In the genomic region with DNA sequence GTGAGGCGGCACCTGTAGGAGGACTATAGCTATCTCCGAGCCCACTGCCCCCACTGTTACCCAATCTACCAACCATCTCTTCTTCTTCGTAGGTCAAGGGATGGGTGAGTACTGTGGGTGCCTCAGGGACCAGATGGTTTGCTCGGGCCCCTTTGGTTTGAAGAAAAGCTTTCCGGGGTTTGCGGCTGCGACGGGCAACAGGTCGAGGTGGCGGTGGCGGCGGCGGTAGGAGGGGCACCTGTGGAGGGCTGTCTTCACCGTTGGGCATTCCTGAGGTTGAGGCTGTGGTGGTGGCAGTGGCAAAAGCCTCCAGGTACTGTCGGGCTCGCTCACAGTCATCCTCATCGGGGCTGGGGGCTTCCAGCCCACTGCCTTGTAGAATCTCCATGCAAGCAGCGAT, we compare ENCODE assay signal across 28 mouse cellular contexts. TPM values are rescaled to one million over a fixed set of nuclear protein-coding genes. Genes with fewer than 3 reads are reported as not detected.
DNase-seq lines count a peak whose midpoint lies in the region; TF ChIP-seq lines count a peak whose summit lies in the region.
"Had no signal": no experiment of that assay in that cellular context is flagged by ENCODE, and none has a peak within 500 bp of the region (broad histone marks: within the 10 kb centered on the region; RNA-seq: fewer than 3 reads in every experiment).

No protein-coding gene starts in this region.

- H3K4me3 ChIP-seq in ES-Bruce4 (ENCODE audit: low read depth, low read length), result peak overlapping the region; percentile 27; the same call in 1 of the 2 replicates
- H3K4me3 ChIP-seq: embryonic facial prominence, embryonic 13.5 days; embryonic facial prominence, embryonic 15.5 days; erythroblast, embryonic 14.5 days; forebrain, embryonic 10.5 days; forebrain, embryonic 12.5 days had no signal

- intact Hi-C loops in heart, postnatal 14 days (cut with DNase I), result no loop called here

- TF ChIP-seq CTCF in ES-Bruce4 (IDR thresholded peaks at IDR 0.05; ENCODE audit: low read depth, low read length), result no peak

- H3K36me3 ChIP-seq in ES-Bruce4 (ENCODE audit: control insufficient read depth, insufficient read depth, low read length, poor library complexity, severe bottlenecking), result no peaks in the 10 kb centered on the region; the same call in 1 of the 2 replicates
- H3K36me3 ChIP-seq: forebrain, embryonic 12.5 days had no signal

- H3K27me3 ChIP-seq in ES-Bruce4 (ENCODE audit: control insufficient read depth, insufficient read depth, low read length, poor library complexity, severe bottlenecking), result no peaks in the 10 kb centered on the region
- H3K27me3 ChIP-seq: embryonic facial prominence, embryonic 13.5 days; embryonic facial prominence, embryonic 15.5 days; forebrain, embryonic 12.5 days; Patski had no signal

- peaks cover 21% of the 10 kb centered on the region for H3K4me1 ChIP-seq in ES-Bruce4 (ENCODE audit: control insufficient read depth, insufficient read depth, low read length)

- H3K9me3 ChIP-seq in ES-Bruce4 (replicated peaks; ENCODE audit: control insufficient read depth, insufficient read depth, low read length, poor library complexity, severe bottlenecking), result no peaks in the 10 kb centered on the region
- H3K9me3 ChIP-seq: embryonic facial prominence, embryonic 13.5 days; embryonic facial prominence, embryonic 15.5 days; forebrain, embryonic 10.5 days; forebrain, embryonic 12.5 days; G1E had no signal

- no peak overlapping the region for H3K27ac ChIP-seq in ES-Bruce4 (ENCODE audit: insufficient read depth, low read length)
- H3K27ac ChIP-seq: embryonic facial prominence, embryonic 13.5 days; embryonic facial prominence, embryonic 15.5 days; forebrain, embryonic 10.5 days; forebrain, embryonic 12.5 days had no signal

- DNase-seq in heart, adult 11 months, result peak; percentile 93
- DNase-seq in heart, postnatal 14 days, result no peak
- peak; percentile 29 for DNase-seq in CD4-positive helper T cell, adult 2 months (ENCODE audit: low read depth, low spot score)
- no peak for DNase-seq in lung, postnatal 25 days (ENCODE audit: low spot score)
- DNase-seq in c-Kit-positive CD71-positive TER-119-positive erythroid progenitor cells, embryonic 14.5 days (ENCODE audit: low spot score), result no peak
- DNase-seq: adrenal gland, adult 8-10 months; adrenal gland, postnatal 14 days; adrenal gland, postnatal 36 days; B cell, adult 2 months; cerebellum, adult 11 months; cerebellum, adult 18-20 months; cerebellum, adult 8-10 months; cerebellum, adult 9-11 months; cerebellum, postnatal 14 days; cerebellum, postnatal 36 days; embryo, embryonic 11 days had no signal

- TF ChIP-seq EP300 in ES-Bruce4 (IDR thresholded peaks at IDR 0.05; ENCODE audit: insufficient read depth, low read depth, low read length), result no peak

- peak overlapping the region; percentile 22; the same call in 1 of the 2 replicates for H3K9ac ChIP-seq in ES-Bruce4 (ENCODE audit: low read depth, poor library complexity, severe bottlenecking)
- H3K9ac ChIP-seq: embryonic facial prominence, embryonic 13.5 days; embryonic facial prominence, embryonic 15.5 days; forebrain, embryonic 12.5 days had no signal

- TF ChIP-seq POLR2A in ES-Bruce4 (IDR thresholded peaks at IDR 0.05; ENCODE audit: insufficient read depth, low read length), result no peak

RNA-seq across cellular contexts. Expression of a gene that starts 13.9 kb away (rescaled TPM):
- 10 to 100 TPM; 18.4 to 27.3 TPM for total RNA-seq in heart, postnatal 14 days (2021)
- polyA plus RNA-seq in ES-Bruce4 (2011; ENCODE audit: insufficient read depth, insufficient read length, low read depth, missing spikeins), result 35.1 and 35.7 TPM in 2 replicates

RNA-seq across cellular contexts. Expression of a gene that starts 15.7 kb away (rescaled TPM):
- total RNA-seq in heart, postnatal 14 days (2021), result under 1 TPM; 0.22 to 0.48 TPM
- not detected in 2 replicates for polyA plus RNA-seq in ES-Bruce4 (2011; ENCODE audit: insufficient read depth, insufficient read length, low read depth, missing spikeins)
- polyA plus RNA-seq: embryonic facial prominence, embryonic 11.5 days; erythroblast, embryonic 14.5 days; forebrain, embryonic 10.5 days; G1E had no signal

RNA-seq across cellular contexts. Expression of a gene that starts 18.9 kb away (rescaled TPM):
- total RNA-seq in heart, postnatal 14 days (2021), result not detected
- polyA plus RNA-seq in ES-Bruce4 (2011; ENCODE audit: insufficient read depth, insufficient read length, low read depth, missing spikeins), result 0.25 and 0.29 TPM in 2 replicates
- total RNA-seq: common myeloid progenitor, adult 5-6 weeks; G1E had no signal
- polyA plus RNA-seq: erythroblast, embryonic 14.5 days; forebrain, embryonic 16.5 days; G1E had no signal

RNA-seq across cellular contexts. Expression of a gene that starts 21.9 kb away (rescaled TPM):
- total RNA-seq in heart, postnatal 14 days (2021), result under 1 TPM in 1 of 2 experiments, not detected in 1; 0.98 TPM
- polyA plus RNA-seq in ES-Bruce4 (2011; ENCODE audit: insufficient read depth, insufficient read length, low read depth, missing spikeins), result not detected in 2 replicates
- total RNA-seq: adrenal gland, postnatal 14 days; common myeloid progenitor, adult 5-6 weeks had no signal
- polyA plus RNA-seq: embryonic facial prominence, embryonic 13.5 days; forebrain, embryonic 14.5 days; Patski had no signal

RNA-seq across cellular contexts. Expression of a gene that starts 30.9 kb away (rescaled TPM):
- 10 to 100 TPM; 80.4 to 100.0 TPM for total RNA-seq in heart, postnatal 14 days (2021)
- polyA plus RNA-seq in ES-Bruce4 (2011; ENCODE audit: insufficient read depth, insufficient read length, low read depth, missing spikeins), result 25.2 TPM in 2 replicates

Comparison
In these comparisons a context has a peak if more than half of its experiments do, and no peak if none do; other contexts are left out.
1. DNase-seq: peak in heart, adult 11 months (single experiment) and CD4-positive helper T cell, adult 2 months (single experiment); none in heart, postnatal 14 days (0 of 2), lung, postnatal 25 days (single experiment) and c-Kit-positive CD71-positive TER-119-positive erythroid progenitor cells, embryonic 14.5 days (single experiment).